Mouse (Mus musculus) CH12.LX (cell line): ENCODE results near the gene Txk. TPM values are rescaled to one million over a fixed set of nuclear protein-coding genes. Genes with fewer than 3 reads are reported as not detected.

Experiments used
- DNase-seq: peaks from one replicate; pipeline ENCODE4 v3.0.0-alpha.2; 2013; ENCODE audit errors: extremely low read depth
- H3K27ac ChIP-seq: 2 replicates; pipeline ENCODE4 v1.5.1; 2012; ENCODE audit warnings: low read depth, mild to moderate bottlenecking, control low read depth, moderate library complexity; ENCODE audit not compliant: insufficient read depth
- H3K27me3 ChIP-seq: replicated peaks from 2 replicates; pipeline ENCODE3; 2012; ENCODE audit warnings: inconsistent platforms
- H3K36me3 ChIP-seq, 2 experiments: replicated peaks in 1 of 2; 2 replicates each; pipeline versions ENCODE3 to v1.6.1; 2012; ENCODE audit warnings: inconsistent platforms in 1 of 2, low read length in 1 of 2, mild to moderate bottlenecking in 1 of 2, mixed read lengths in 1 of 2, moderate library complexity in 1 of 2; ENCODE audit not compliant: control insufficient read depth in 1 of 2, insufficient read depth in 1 of 2
- H3K4me1 ChIP-seq, 2 experiments: 2 replicates each; pipeline ENCODE4 v1.6.1; 2012; ENCODE audit warnings: inconsistent platforms in 1 of 2, moderate library complexity in 1 of 2; ENCODE audit not compliant: insufficient read depth in 2 of 2, control insufficient read depth in 1 of 2
- H3K4me2 ChIP-seq: 2 replicates; pipeline ENCODE4 v1.6.1; 2012; ENCODE audit warnings: low read depth, mild to moderate bottlenecking, control low read depth; ENCODE audit not compliant: poor library complexity, insufficient read depth, severe bottlenecking
- H3K4me3 ChIP-seq, 3 experiments: fragments of 150-350 bp in 1 of 3; sonication (generic) in 1 of 3; replicated peaks in 1 of 3; 2 replicates each; pipeline versions ENCODE3 to v1.5.1; 2011 to 2012; ENCODE audit warnings: low read depth in 2 of 3, low read length in 2 of 3, mild to moderate bottlenecking in 2 of 3, moderate library complexity in 2 of 3, control low read depth in 1 of 3, improper control_type of control experiment in 1 of 3, inconsistent platforms in 1 of 3, mixed read lengths in 1 of 3; ENCODE audit not compliant: poor library complexity in 1 of 3
- H3K79me2 ChIP-seq: replicated peaks from 2 replicates; pipeline ENCODE4 v1.6.1; 2012; ENCODE audit warnings: mild to moderate bottlenecking, moderate library complexity; ENCODE audit not compliant: control insufficient read depth, poor library complexity, insufficient read depth, severe bottlenecking; ENCODE audit errors: extremely low read depth
- H3K9ac ChIP-seq: 2 replicates; pipeline ENCODE4 v1.6.1; 2012; ENCODE audit warnings: low read depth, mild to moderate bottlenecking, control low read depth, moderate library complexity; ENCODE audit not compliant: insufficient read depth
- H3K9me3 ChIP-seq: replicated peaks from 2 replicates; pipeline ENCODE3; 2012; ENCODE audit warnings: low read length, inconsistent platforms, mixed read lengths
- BHLHE40 ChIP-seq: IDR thresholded peaks from 2 replicates; pipeline ENCODE4 v1.6.1; 2011; ENCODE audit warnings: mild to moderate bottlenecking, low read depth, low read length, improper control_type of control experiment
- CTCF ChIP-seq, 2 experiments: IDR thresholded peaks in 1 of 2; conservative IDR thresholded peaks in 1 of 2; 2 replicates each; pipeline ENCODE4 v1.5.1; 2011 to 2012; ENCODE audit warnings: low read depth in 2 of 2, low read length in 2 of 2, improper control_type of control experiment in 1 of 2, inconsistent platforms in 1 of 2, mild to moderate bottlenecking in 1 of 2, moderate library complexity in 1 of 2
- E2F4 ChIP-seq: IDR thresholded peaks from 2 replicates; pipeline ENCODE4 v1.6.1; 2011; ENCODE audit warnings: low read depth, low read length, improper control_type of control experiment; ENCODE audit not compliant: insufficient replicate concordance
- EP300 ChIP-seq: IDR thresholded peaks from 2 replicates; pipeline ENCODE4 v1.6.1; 2011; ENCODE audit warnings: low read length, improper control_type of control experiment
- ETS1 ChIP-seq: conservative IDR thresholded peaks from 2 replicates; pipeline ENCODE4 v1.6.1; 2012; ENCODE audit warnings: low read depth, mild to moderate bottlenecking, inconsistent platforms, low read length, improper control_type of control experiment, moderate library complexity
- GABPA ChIP-seq: IDR thresholded peaks from 2 replicates; pipeline ENCODE4 v1.6.1; 2012; ENCODE audit warnings: low read depth, low read length, improper control_type of control experiment, inconsistent platforms; ENCODE audit not compliant: insufficient replicate concordance
- HCFC1 ChIP-seq: IDR thresholded peaks from 2 replicates; pipeline ENCODE4 v1.6.1; 2012; ENCODE audit warnings: low read depth, mild to moderate bottlenecking, inconsistent platforms, low read length, improper control_type of control experiment
- IRF4 ChIP-seq: IDR thresholded peaks from 2 replicates; pipeline ENCODE4 v1.6.1; 2014; ENCODE audit warnings: low read depth, mild to moderate bottlenecking, inconsistent platforms, low read length, improper control_type of control experiment
- JUN ChIP-seq: IDR thresholded peaks from 2 replicates; pipeline ENCODE4 v1.6.1; 2011; ENCODE audit warnings: low read depth, mild to moderate bottlenecking, low read length, improper control_type of control experiment, moderate library complexity; ENCODE audit not compliant: insufficient read depth
- JUND ChIP-seq: conservative IDR thresholded peaks from 2 replicates; pipeline ENCODE4 v1.6.1; 2011; ENCODE audit warnings: low read depth, low read length, improper control_type of control experiment
- KAT2A ChIP-seq: IDR thresholded peaks from 2 replicates; pipeline ENCODE4 v1.6.1; 2012; ENCODE audit warnings: low read length, improper control_type of control experiment, inconsistent platforms; ENCODE audit not compliant: insufficient replicate concordance
- MAFK ChIP-seq: IDR thresholded peaks from 2 replicates; pipeline ENCODE4 v1.6.1; 2011; ENCODE audit warnings: low read length, improper control_type of control experiment; ENCODE audit not compliant: insufficient replicate concordance
- MAX ChIP-seq: IDR thresholded peaks from 2 replicates; pipeline ENCODE4 v1.6.1; 2011; ENCODE audit warnings: low read length, improper control_type of control experiment
- NRF1 ChIP-seq: IDR thresholded peaks from 2 replicates; pipeline ENCODE4 v1.6.1; 2014; ENCODE audit warnings: low read depth, mild to moderate bottlenecking, inconsistent platforms, low read length, improper control_type of control experiment, moderate library complexity
- PAX5 ChIP-seq: IDR thresholded peaks from 2 replicates; pipeline ENCODE4 v1.6.1; 2012; ENCODE audit warnings: low read length, inconsistent platforms, mixed read lengths
- POLR2AphosphoS2 ChIP-seq: IDR thresholded peaks from 2 replicates; pipeline ENCODE4 v1.6.1; 2011; ENCODE audit warnings: low read depth, low read length, improper control_type of control experiment
- RAD21 ChIP-seq: IDR thresholded peaks from 2 replicates; pipeline ENCODE4 v1.6.1; 2011; ENCODE audit warnings: low read depth, mild to moderate bottlenecking, low read length, improper control_type of control experiment, moderate library complexity
- RCOR1 ChIP-seq: conservative IDR thresholded peaks from 2 replicates; pipeline ENCODE4 v1.6.1; 2012; ENCODE audit warnings: low read depth, mild to moderate bottlenecking, inconsistent platforms, low read length, improper control_type of control experiment
- TCF12 ChIP-seq: IDR thresholded peaks from 2 replicates; pipeline ENCODE4 v1.6.1; 2014; ENCODE audit warnings: low read depth, mild to moderate bottlenecking, inconsistent platforms, low read length, improper control_type of control experiment
- USF2 ChIP-seq: conservative IDR thresholded peaks from 2 replicates; pipeline ENCODE4 v1.6.1; 2011; ENCODE audit warnings: low read depth, low read length, improper control_type of control experiment
- ZNF384 ChIP-seq: IDR thresholded peaks from 2 replicates; pipeline ENCODE4 v1.6.1; 2012; ENCODE audit warnings: low read depth, low read length, improper control_type of control experiment, inconsistent platforms
- dilution Hi-C: fragments of 300-500 bp; cut with MboI; formaldehyde crosslinking; loops from 2 replicates; pipeline ENCODE4 v1.14.3; 2020; ENCODE audit warnings: low sequenced_read_pairs; ENCODE audit not compliant: extremely low pct_unique_long_range_greater_than_20kb, extremely low pct_ligation_motif_present
- in situ Hi-C: fragments of 300-500 bp; cut with MboI; formaldehyde crosslinking; loops from 3 replicates; pipeline ENCODE4 v1.14.3; 2019; ENCODE audit warnings: low sequenced_read_pairs, low pct_ligation_motif_present, low pct_unique_long_range_greater_than_20kb, mixed read lengths
- polyA plus RNA-seq: library from polyadenylated mRNA; unstranded; fragments of >175 nt; gene quantifications from 2 replicates; pipeline ENCODE4 v1.2.1, GENCODE M21; 2012; ENCODE audit warnings: low read depth; ENCODE audit not compliant: insufficient read length
- total RNA-seq, 2 experiments: library from RNA; depleted of rRNA; stranded (reverse); fragments of 300-350 nt in 1 of 2; fragments of >200 nt in 1 of 2; gene quantifications; 2 replicates each; pipeline ENCODE4 v1.2.3; 2012 to 2014

Txk gene
- total and polyA plus RNA-seq, 3 experiments: 0.08 to 0.11 TPM; not detected in 1

DNA sequence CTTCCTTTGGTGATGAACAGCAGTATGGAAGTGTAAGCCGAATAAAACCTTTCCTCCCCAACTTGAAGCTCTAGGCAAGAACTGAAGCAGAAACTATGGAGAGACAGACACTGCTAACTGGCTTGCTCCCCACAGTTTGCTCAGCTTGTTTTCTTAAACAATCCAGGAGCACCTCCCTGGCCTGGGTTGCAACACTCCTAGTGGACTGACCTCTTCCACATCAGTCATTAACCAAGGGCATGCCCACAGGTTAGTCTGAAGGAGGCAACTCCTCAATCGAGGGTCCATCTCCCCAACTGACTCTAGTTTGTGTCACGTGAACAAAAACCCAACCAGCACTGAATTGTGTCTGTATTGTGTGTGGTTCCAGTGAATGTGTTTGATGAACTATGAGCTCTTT lies 87.7 kb downstream of the Txk start:
- in situ Hi-C loops (no loop called here), dilution Hi-C loops (no loop called here)
- no peak for TF ChIP-seq RCOR1
- no peak for TF ChIP-seq E2F4
- no peak for TF ChIP-seq HCFC1
- TF ChIP-seq PAX5: no peak
- no peak for TF ChIP-seq ZNF384
- TF ChIP-seq TCF12: no peak
- no peak for TF ChIP-seq CTCF (conservative IDR thresholded peaks at IDR 0.05 in 1 of 2, IDR thresholded peaks at IDR 0.05 in 1 of 2; ENCODE audit: low read depth in 2 of 2, low read length in 2 of 2)
- no peak for TF ChIP-seq USF2
- no peak for TF ChIP-seq NRF1
- TF ChIP-seq EP300: no peak
- no peak for TF ChIP-seq MAFK
- TF ChIP-seq IRF4: no peak
- TF ChIP-seq MAX: no peak
- TF ChIP-seq JUN: no peak
- TF ChIP-seq POLR2AphosphoS2: no peak
- TF ChIP-seq KAT2A: no peak
- Histone ChIP-seq H3K9me3 (no peaks in the 10 kb centered on the region), H3K27ac (no peak overlapping the region), H3K9ac (no peak overlapping the region), H3K27me3 (no peaks in the 10 kb centered on the region), H3K4me2 (no peak overlapping the region), H3K79me2 (no peaks in the 10 kb centered on the region), H3K36me3 (no peaks in the 10 kb centered on the region), H3K4me3 (no peak overlapping the region), H3K4me1 (no peaks in the 10 kb centered on the region; a peak in 1 of 4 replicates)
- no peak for DNase-seq

DNA sequence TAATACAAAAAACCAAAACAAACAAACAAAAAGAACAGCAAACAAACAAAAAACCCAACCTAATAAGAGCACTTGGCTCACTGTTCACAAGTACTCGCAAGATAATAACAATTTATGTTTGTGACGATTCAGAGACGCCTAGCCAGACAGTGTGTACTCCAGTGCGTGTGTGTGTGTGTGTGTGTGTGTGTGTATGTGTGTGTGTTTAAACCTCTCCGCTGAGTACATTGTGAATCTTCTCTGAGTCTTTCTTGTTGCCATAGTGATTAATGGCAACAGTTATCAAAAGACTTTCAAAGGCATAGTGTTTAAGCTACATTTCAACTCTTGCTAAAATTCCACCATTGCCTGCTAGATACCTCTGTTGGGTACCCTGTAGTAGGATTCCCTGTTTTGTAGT lies 88.5 kb downstream of the Txk start:
- dilution Hi-C loops: no loop called here
- no peaks in the 10 kb centered on the region; a peak in 1 of 4 replicates for H3K4me1 ChIP-seq

More for the DNA sequence above, 88.5 kb downstream of the Txk start:
- in situ Hi-C loops: no loop called here
- no peaks in the 10 kb centered on the region for H3K9me3 ChIP-seq
- TF ChIP-seq ETS1 (no peak), GABPA (no peak), PAX5 (no peak), USF2 (no peak), RAD21 (no peak), JUND (no peak), BHLHE40 (no peak)
- TF ChIP-seq, all 38 proteins: peak for 0
- Histone ChIP-seq H3K9ac (no peak overlapping the region), H3K4me3 (no peak overlapping the region), H3K4me2 (no peak overlapping the region), H3K27me3 (no peaks in the 10 kb centered on the region), H3K79me2 (no peaks in the 10 kb centered on the region), H3K27ac (no peak overlapping the region), H3K36me3 (no peaks in the 10 kb centered on the region)
- no peak for DNase-seq
